Mouse (Mus musculus) limb, embryonic 10.5 days (tissue): ENCODE measurements at regions not wholly inside any gene's neighbourhood (a gene's known extent, or its start where the extent isn't known, plus 50 kb on each side); places are given as distances from the start of the nearest gene placed in this dataset.
A peak's percentile ranks its signal among the peaks of the same experiment; 100 is the strongest.

Source experiments
- DNase-seq: peaks from one replicate; pipeline ENCODE4 v3.0.0-alpha.2; 2017; ENCODE audit warnings: low spot score
- H3K27ac ChIP-seq: fragments of 300-500 bp; sonication (generic); 2 replicates; pipeline ENCODE4 v1.5.1; 2016; ENCODE audit warnings: mild to moderate bottlenecking
- H3K27me3 ChIP-seq: fragments of 300-500 bp; sonication (generic); 2 replicates; pipeline ENCODE4 v1.6.1; 2016; ENCODE audit warnings: low read depth, mild to moderate bottlenecking; ENCODE audit not compliant: poor library complexity, severe bottlenecking
- H3K36me3 ChIP-seq: fragments of 300-500 bp; sonication (generic); 2 replicates; pipeline ENCODE4 v1.6.1; 2016; ENCODE audit warnings: mild to moderate bottlenecking, moderate library complexity
- H3K4me1 ChIP-seq: fragments of 300-500 bp; sonication (generic); 2 replicates; pipeline ENCODE4 v1.6.1; 2016
- H3K4me3 ChIP-seq: fragments of 300-500 bp; sonication (generic); 2 replicates; pipeline ENCODE4 v1.5.1; 2016; ENCODE audit warnings: mild to moderate bottlenecking, moderate library complexity
- H3K9me3 ChIP-seq: fragments of 300-500 bp; sonication (generic); replicated peaks from 2 replicates; pipeline ENCODE4 v1.6.1; 2016; ENCODE audit warnings: mild to moderate bottlenecking
- WGBS: fragments of 180-500 bp; shearing (Covaris S2); methylation state at CpG from one replicate; pipeline ENCODE4 v1.1.7; 2016; 5-methylcytosine and 5-hydroxymethylcytosine counted together

DNA sequence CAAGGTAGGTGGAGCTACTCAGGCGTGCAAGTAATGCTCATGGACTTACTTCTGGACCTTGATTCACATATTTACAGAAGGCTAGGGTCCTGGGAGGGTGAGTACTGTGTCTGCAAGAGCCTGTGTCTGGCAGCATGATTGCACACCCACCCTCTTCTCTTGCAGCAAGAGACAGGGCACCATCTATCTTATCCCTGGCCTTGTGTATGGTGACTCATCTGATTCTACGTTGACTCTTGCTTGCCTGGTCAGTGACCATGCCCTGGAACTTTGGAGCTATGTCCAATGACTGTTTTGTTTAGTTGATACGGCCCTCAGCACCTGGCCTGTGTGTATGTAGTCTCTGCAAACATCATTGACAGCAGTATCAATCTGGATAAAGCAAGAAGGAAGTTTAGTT is 148.3 kb upstream of the Adam6b start:
- H3K27ac ChIP-seq = no peak overlapping the region
- H3K4me3 ChIP-seq = no peak overlapping the region
- no peaks in the 10 kb centered on the region for H3K27me3 ChIP-seq
- H3K36me3 ChIP-seq = no peaks in the 10 kb centered on the region
- H3K4me1 ChIP-seq = no peaks in the 10 kb centered on the region
- no peaks in the 10 kb centered on the region for H3K9me3 ChIP-seq
- WGBS = 81% methylated on average over 3 of the region's 3 CpGs
- DNase-seq = no peak

DNA sequence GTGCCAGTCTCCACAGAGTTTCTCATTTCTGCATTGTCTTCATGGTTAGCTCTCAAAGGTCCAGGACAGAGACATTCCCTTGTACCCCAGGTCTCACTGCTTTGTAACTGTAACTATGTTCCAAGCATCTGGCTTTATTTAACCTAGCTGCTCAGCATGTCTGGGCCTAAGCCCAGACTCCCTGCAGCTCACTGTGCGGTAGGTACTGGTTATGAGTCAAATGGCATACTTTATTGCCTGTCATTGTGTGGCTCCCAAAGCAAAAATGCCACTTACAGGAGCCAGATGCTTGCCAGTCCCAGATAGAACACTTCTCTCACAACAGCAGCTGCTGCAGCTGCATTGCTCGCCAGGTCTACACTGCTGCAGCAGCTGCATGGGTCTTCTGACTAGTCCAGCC is 134.2 kb upstream of the Adam6b start:
- no peaks in the 10 kb centered on the region for H3K9me3 ChIP-seq
- no peaks in the 10 kb centered on the region for H3K27me3 ChIP-seq
- H3K4me1 ChIP-seq = peaks cover 12% of the 10 kb centered on the region
- 62% methylated on average over 2 of the region's 2 CpGs for WGBS
- H3K27ac ChIP-seq = peak overlapping the region; percentile 44; the same call in 1 of the 2 replicates
- no peaks in the 10 kb centered on the region for H3K36me3 ChIP-seq
- peak; percentile 28 for DNase-seq
- no peak overlapping the region for H3K4me3 ChIP-seq

DNA sequence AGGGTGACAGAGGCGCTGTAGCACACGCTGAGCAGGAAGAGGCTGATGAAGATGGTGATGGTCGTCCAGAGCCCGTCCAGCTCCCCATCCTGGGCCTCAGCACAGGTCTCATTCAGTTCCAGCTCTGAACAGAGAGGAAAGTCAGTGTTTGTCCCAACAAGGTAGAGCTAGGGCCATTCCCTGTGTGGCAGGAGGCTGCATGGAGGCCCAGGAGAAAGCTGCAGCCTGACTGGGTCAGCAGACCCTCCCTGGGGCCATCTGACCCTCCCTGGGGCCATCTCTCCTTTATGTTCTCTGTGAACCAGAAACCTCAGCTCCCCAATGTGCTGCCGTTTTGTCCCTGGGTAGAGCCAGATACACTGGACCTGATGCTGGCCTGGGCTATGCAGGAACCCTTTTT is 131.2 kb upstream of the Adam6b start:
- no peaks in the 10 kb centered on the region for H3K9me3 ChIP-seq
- peaks cover 12% of the 10 kb centered on the region for H3K4me1 ChIP-seq
- H3K4me3 ChIP-seq = no peak overlapping the region
- no peaks in the 10 kb centered on the region for H3K36me3 ChIP-seq
- WGBS = 88% methylated on average over 5 of the region's 5 CpGs
- H3K27ac ChIP-seq = no peak overlapping the region
- peak; percentile 15 for DNase-seq
- H3K27me3 ChIP-seq = no peaks in the 10 kb centered on the region

DNA sequence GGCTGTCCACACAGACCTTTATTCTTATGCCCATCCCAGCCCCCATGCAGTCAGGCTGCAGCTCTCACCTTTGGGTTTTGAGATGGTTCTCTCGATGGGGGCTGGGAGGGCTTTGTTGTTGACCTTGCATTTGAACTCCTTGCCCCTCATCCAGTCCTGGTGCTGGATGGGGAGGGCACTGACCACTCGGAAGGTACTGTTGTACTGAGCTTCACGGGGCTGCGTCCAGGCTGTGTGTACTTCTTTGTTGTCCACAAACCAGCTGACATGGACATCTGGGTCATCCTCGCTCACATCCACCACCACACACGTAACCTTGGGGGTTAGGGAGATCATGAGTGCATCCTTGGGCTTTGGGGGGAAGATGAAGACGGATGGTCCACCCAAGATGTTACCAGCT is 129.3 kb upstream of the Adam6b start:
- Histone ChIP-seq H3K4me1 (peaks cover 9% of the 10 kb centered on the region), H3K27me3 (no peaks in the 10 kb centered on the region), H3K27ac (no peak overlapping the region), H3K36me3 (no peaks in the 10 kb centered on the region), H3K4me3 (no peak overlapping the region), H3K9me3 (no peaks in the 10 kb centered on the region)
- DNase-seq = no peak
- 85% methylated on average over 7 of the region's 7 CpGs for WGBS

DNA sequence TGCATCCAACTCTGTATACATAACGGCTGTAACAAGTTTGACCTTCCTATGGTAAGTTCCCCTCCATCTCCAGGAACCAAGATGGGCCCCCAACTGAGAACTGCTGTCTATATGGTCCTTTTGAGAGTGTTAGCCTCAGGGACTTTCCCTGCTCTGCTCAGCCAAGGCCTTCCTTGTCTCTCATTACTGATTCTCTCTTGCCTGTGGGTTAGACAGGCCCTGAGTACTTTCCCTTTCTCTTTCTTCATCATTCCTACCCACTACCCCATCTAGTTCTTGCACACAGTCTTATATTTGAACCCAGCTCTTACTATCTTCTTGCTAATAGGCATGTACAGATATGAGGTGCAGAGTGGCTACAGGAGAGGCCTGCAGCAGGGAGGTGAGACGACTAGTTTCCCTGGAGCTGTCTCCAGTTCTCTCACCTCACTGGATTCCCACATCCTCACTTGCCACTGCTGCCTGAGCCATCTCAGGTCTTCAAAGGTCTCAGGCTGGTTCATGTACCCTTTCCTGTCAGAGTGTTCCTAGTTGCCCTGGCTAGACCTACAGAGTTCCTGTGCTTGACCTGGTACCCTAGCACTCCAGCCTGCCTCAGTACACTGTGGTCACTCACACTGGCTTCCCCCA is 126.8 kb upstream of the Adam6b start:
- no peaks in the 10 kb centered on the region for H3K36me3 ChIP-seq
- H3K4me3 ChIP-seq = no peak overlapping the region
- H3K27ac ChIP-seq = no peak overlapping the region
- H3K9me3 ChIP-seq = no peaks in the 10 kb centered on the region
- H3K27me3 ChIP-seq = no peaks in the 10 kb centered on the region
- no peaks in the 10 kb centered on the region for H3K4me1 ChIP-seq
- DNase-seq = no peak
- WGBS = 67% methylated on average over 2 of the region's 2 CpGs

DNA sequence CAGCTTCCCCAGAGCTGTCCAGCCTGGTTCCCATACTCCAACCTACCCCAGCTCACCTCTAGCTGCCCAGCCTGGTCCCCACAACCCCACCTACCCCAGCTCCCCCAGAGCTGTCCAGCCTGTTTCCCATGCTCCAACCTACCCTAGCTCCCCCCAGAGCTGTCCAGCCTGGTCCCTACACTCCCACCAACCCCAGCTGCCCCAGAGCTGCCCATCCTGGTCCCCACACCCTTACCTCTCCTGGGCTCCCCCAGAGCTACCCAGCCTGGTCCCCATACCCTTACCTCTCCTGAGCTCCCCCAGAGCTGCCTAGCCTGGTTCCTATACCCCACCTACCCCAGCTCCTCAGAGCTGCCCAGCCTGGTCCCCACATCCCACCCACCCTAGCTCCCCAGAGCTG is 125.3 kb upstream of the Adam6b start:
- Histone ChIP-seq H3K4me1 (no peaks in the 10 kb centered on the region), H3K4me3 (no peak overlapping the region), H3K27me3 (no peaks in the 10 kb centered on the region), H3K27ac (no peak overlapping the region), H3K9me3 (no peaks in the 10 kb centered on the region), H3K36me3 (no peaks in the 10 kb centered on the region)
- DNase-seq = no peak

- H3K27ac ChIP-seq = no peak overlapping the region
- no peaks in the 10 kb centered on the region for H3K36me3 ChIP-seq
- DNase-seq = no peak
- no peaks in the 10 kb centered on the region for H3K9me3 ChIP-seq
- H3K27me3 ChIP-seq = no peaks in the 10 kb centered on the region
- no peak overlapping the region for H3K4me3 ChIP-seq
- H3K4me1 ChIP-seq = no peaks in the 10 kb centered on the region
Measured at GRCm38 (mm10) chr12:113364437-113364836, 124.9 kb upstream of the Adam6b start.

DNA sequence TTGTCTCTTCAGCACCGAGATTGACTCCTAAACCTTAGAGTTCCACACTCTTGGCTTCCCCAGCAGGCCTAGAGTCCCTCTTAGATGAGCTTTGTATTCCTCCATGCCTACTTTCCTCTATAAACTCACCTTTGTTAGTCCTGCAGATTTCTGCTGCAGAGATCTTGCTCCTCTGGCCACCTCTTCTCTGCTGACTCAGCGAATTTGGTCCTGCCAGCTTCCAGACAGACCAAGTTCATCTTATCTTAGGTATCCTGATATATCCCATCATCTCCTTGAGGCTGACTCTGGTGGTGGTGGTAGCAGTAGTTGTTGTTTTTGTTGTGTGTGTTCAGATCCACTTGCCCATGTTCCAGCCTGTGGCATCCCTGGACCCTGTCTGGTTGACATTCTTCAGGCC is 123.5 kb upstream of the Adam6b start:
- no peak for DNase-seq
- Histone ChIP-seq H3K4me1 (no peaks in the 10 kb centered on the region), H3K4me3 (no peak overlapping the region), H3K36me3 (no peaks in the 10 kb centered on the region), H3K27ac (no peak overlapping the region), H3K9me3 (no peaks in the 10 kb centered on the region), H3K27me3 (no peaks in the 10 kb centered on the region)
- WGBS = 64% methylated on average over 2 of the region's 2 CpGs

DNA sequence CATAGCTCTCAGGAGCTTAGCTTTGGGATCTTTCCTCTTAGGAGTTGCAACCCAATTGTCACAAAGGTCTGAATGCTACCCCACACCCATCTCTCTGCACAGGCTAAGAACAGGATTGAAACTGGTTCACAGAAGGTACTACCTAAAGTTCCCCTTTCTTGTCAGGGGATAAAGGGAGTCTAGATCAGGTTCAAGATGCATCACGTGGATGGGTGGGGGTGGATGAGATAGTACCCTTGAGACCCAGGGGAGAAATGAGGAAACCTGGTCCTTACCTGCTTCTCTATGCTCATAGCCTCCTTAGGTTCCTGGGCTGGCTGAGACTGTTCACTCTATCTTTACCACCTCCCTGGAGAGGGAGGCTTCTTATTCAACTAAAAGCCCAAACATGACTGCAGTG is 122.9 kb upstream of the Adam6b start:
- H3K27me3 ChIP-seq = no peaks in the 10 kb centered on the region
- H3K4me3 ChIP-seq = no peak overlapping the region
- no peak overlapping the region for H3K27ac ChIP-seq
- no peaks in the 10 kb centered on the region for H3K36me3 ChIP-seq
- no peaks in the 10 kb centered on the region for H3K4me1 ChIP-seq
- no peaks in the 10 kb centered on the region for H3K9me3 ChIP-seq
- no peak for DNase-seq
- WGBS = 71% methylated on average over 1 of the region's 1 CpGs

- no peak for DNase-seq
- H3K36me3 ChIP-seq = no peaks in the 10 kb centered on the region
- no peaks in the 10 kb centered on the region for H3K27me3 ChIP-seq
- no peak overlapping the region for H3K27ac ChIP-seq
- H3K4me1 ChIP-seq = no peaks in the 10 kb centered on the region
- no peak overlapping the region for H3K4me3 ChIP-seq
- no peaks in the 10 kb centered on the region; the same call in 1 of the 2 replicates for H3K9me3 ChIP-seq
Measured at GRCm38 (mm10) chr12:113401578-113402113, 87.7 kb upstream of the Adam6b start.

DNA sequence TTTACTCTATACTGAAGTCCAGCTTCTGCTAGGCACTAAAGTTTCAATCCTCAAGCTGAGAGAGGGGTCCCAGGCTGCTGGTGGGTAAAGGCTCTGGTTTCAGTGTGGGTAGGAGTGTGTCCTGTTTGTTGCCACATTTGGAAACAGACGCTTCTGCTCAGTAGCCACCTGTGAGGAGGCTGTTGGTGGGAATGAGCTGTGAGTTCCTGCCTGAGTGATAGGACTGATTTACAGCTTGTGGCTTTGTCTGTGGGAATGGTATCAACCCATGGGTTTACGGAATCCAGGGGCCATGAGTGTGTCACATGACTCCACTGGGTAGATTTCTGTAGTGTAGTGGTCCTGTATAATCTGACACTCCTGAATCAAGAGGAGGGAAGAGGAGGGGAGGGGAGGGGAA is 86.5 kb upstream of the Adam6b start:
- 62% methylated on average over 2 of the region's 2 CpGs for WGBS
- H3K9me3 ChIP-seq = no peaks in the 10 kb centered on the region; the same call in 1 of the 2 replicates
- no peaks in the 10 kb centered on the region for H3K4me1 ChIP-seq
- no peak overlapping the region for H3K4me3 ChIP-seq
- no peaks in the 10 kb centered on the region for H3K27me3 ChIP-seq
- no peak overlapping the region for H3K27ac ChIP-seq
- no peaks in the 10 kb centered on the region for H3K36me3 ChIP-seq
- no peak for DNase-seq

- Histone ChIP-seq H3K9me3 (no peaks in the 10 kb centered on the region), H3K27ac (no peak overlapping the region), H3K36me3 (no peaks in the 10 kb centered on the region), H3K4me3 (no peak overlapping the region), H3K4me1 (no peaks in the 10 kb centered on the region), H3K27me3 (no peaks in the 10 kb centered on the region)
- WGBS = 88% methylated on average over 5 of the region's 5 CpGs
- DNase-seq = no peak
Measured at GRCm38 (mm10) chr12:113411113-113411512, 78.2 kb upstream of the Adam6b start.

DNA sequence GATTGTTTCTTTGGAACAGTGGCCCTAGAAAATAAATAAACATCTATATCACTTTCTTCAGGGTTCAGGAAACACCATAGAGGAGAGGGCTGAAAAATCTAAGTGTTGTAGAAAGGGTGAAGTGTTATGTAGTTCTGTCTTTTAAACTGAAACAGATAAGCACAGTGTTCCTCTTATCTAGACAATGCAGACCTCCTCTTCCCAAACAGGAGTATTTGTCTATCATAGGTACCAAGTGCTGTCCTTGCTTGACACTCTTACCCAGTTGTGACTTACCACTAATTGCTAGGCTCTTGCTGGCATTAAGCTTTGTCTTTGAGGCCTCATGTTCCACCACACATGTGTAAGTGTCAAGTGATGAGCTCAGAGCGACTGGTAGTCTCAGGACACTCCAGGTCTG is 75.3 kb upstream of the Adam6b start:
- no peak for DNase-seq
- H3K9me3 ChIP-seq = no peaks in the 10 kb centered on the region
- H3K27ac ChIP-seq = no peak overlapping the region
- H3K27me3 ChIP-seq = no peaks in the 10 kb centered on the region
- H3K4me3 ChIP-seq = no peak overlapping the region
- H3K4me1 ChIP-seq = no peaks in the 10 kb centered on the region
- 67% methylated on average over 1 of the region's 1 CpGs for WGBS
- no peaks in the 10 kb centered on the region for H3K36me3 ChIP-seq

GRCm38 (mm10) chr12:113417521-113417920 is 71.8 kb upstream of the Adam6b start:
- Histone ChIP-seq H3K27me3 (no peaks in the 10 kb centered on the region), H3K27ac (no peak overlapping the region), H3K4me3 (no peak overlapping the region), H3K36me3 (no peaks in the 10 kb centered on the region), H3K4me1 (no peaks in the 10 kb centered on the region), H3K9me3 (no peaks in the 10 kb centered on the region)
- WGBS = 81% methylated on average over 1 of the region's 1 CpGs
- DNase-seq = no peak
